Mouse (Mus musculus): ENCODE measurements around the gene Dhfr. TPM values are rescaled to one million over a fixed set of nuclear protein-coding genes. Genes with fewer than 3 reads are reported as not detected.

Dhfr gene
- total RNA-seq (2014; fragmentation: Nextera tagmentation), result 24.2 and 30.5 TPM in 2 replicates
- 26.5 and 27.1 TPM in 2 replicates for total RNA-seq (2017)
- polyA plus RNA-seq (2012), result 1.1 and 1.2 TPM in 2 replicates

GRCm38 (mm10) chr13:92354456-92355271 is at the start of gene Dhfr, which contains the start of gene Msh3:
Gene Dhfr (plus strand): TSS chr13:92354726.
Gene Msh3 (minus strand): TSS chr13:92355003.
- Histone ChIP-seq H3K4me1 (ENCODE audit: insufficient read depth, low read depth, low read length) (peaks cover 32% of the 10 kb centered on the region), H3K27me3 (ENCODE audit: insufficient read depth, low read length) (no peaks in the 10 kb centered on the region), H3K4me3 (ENCODE audit: low read depth, low read length) (peak within 1 kb of the TSS; percentile 92), H3K36me3 (replicated peaks) (peaks cover 61% of the 10 kb centered on the region), H3K9me3 (replicated peaks) (no peaks in the 10 kb centered on the region)
- no peak for TF ChIP-seq GATA2 (IDR thresholded peaks at IDR 0.05; ENCODE audit: borderline replicate concordance, low read depth, low read length)
- peak; percentile 23; the same call in 1 of the 2 replicates for TF ChIP-seq CTCF (IDR thresholded peaks at IDR 0.05; ENCODE audit: low read depth, low read length)
- ATAC-seq (ENCODE audit: extremely low read depth, insufficient number of reproducible peaks, low FRiP score, poor library complexity, severe bottlenecking) (peak; percentile 89), DNase-seq (ENCODE audit: low spot score) (peak; percentile 81)

DNA sequence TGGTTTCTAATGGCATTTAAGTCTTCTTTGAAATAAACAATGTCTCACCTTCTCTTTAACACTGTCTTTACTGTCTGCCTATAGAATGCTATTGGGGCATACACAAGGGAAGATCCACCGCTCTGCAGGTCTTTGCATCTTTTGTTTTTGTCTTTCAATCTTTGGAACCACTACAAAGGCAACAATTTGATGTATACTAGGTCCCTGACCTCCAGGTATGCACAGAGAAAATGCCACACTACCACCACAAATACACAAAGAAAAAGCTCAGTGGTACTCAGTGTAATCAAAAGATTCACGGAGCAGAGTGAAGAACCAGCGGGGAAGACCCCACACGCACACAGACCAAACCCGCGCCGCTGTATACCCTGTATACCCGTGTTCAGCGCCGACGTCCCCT is 48.8 kb upstream of the Dhfr start, which contains the start of gene Gm20379:
TSS of gene Gm20379 (plus strand) at position 301 of the 400 bp plus-strand sequence.
- H3K36me3 ChIP-seq (replicated peaks), result peaks cover 69% of the 10 kb centered on the region
- no peak for TF ChIP-seq GATA1 (IDR thresholded peaks at IDR 0.05; ENCODE audit: borderline replicate concordance, low read length)
- no peak for TF ChIP-seq TAL1 (conservative IDR thresholded peaks at IDR 0.05; ENCODE audit: low read depth, low read length)
- TF ChIP-seq POLR2AphosphoS5 (IDR thresholded peaks at IDR 0.05; ENCODE audit: insufficient replicate concordance, low read depth, low read length), result no peak
- TF ChIP-seq CTCF (IDR thresholded peaks at IDR 0.05; ENCODE audit: low read depth, low read length), result no peak
- no peak for TF ChIP-seq GATA2 (IDR thresholded peaks at IDR 0.05; ENCODE audit: borderline replicate concordance, low read depth, low read length)
- H3K4me1 ChIP-seq (ENCODE audit: insufficient read depth, low read depth, low read length), result no peaks in the 10 kb centered on the region
- no peak for ATAC-seq (ENCODE audit: extremely low read depth, insufficient number of reproducible peaks, low FRiP score, poor library complexity, severe bottlenecking)
- no peak within 1 kb of the TSS for H3K4me3 ChIP-seq (ENCODE audit: low read depth, low read length)
- DNase-seq (ENCODE audit: low spot score), result no peak
- no peaks in the 10 kb centered on the region for H3K27me3 ChIP-seq (ENCODE audit: insufficient read depth, low read length)
- H3K9me3 ChIP-seq (replicated peaks), result no peaks in the 10 kb centered on the region

GRCm38 (mm10) chr13:92314613-92315012 is 39.9 kb upstream of the Dhfr start:
- H3K27me3 ChIP-seq (ENCODE audit: insufficient read depth, low read length), result no peaks in the 10 kb centered on the region
- ATAC-seq (ENCODE audit: extremely low read depth, insufficient number of reproducible peaks, low FRiP score, poor library complexity, severe bottlenecking) (no peak), DNase-seq (ENCODE audit: low spot score) (no peak)
- peaks cover 19% of the 10 kb centered on the region for H3K4me1 ChIP-seq (ENCODE audit: insufficient read depth, low read depth, low read length)
- no peak overlapping the region for H3K4me3 ChIP-seq (ENCODE audit: low read depth, low read length)
- TF ChIP-seq TAL1 (conservative IDR thresholded peaks at IDR 0.05; ENCODE audit: low read depth, low read length), result no peak
- TF ChIP-seq GATA1 (IDR thresholded peaks at IDR 0.05; ENCODE audit: borderline replicate concordance, low read length), result no peak
- TF ChIP-seq POLR2AphosphoS5 (IDR thresholded peaks at IDR 0.05; ENCODE audit: insufficient replicate concordance, low read depth, low read length), result no peak
- TF ChIP-seq CTCF (IDR thresholded peaks at IDR 0.05; ENCODE audit: low read depth, low read length), result no peak
- no peak for TF ChIP-seq GATA2 (IDR thresholded peaks at IDR 0.05; ENCODE audit: borderline replicate concordance, low read depth, low read length)
- H3K36me3 ChIP-seq (replicated peaks), result peaks cover 76% of the 10 kb centered on the region
- no peaks in the 10 kb centered on the region for H3K9me3 ChIP-seq (replicated peaks)

- DNase-seq (ENCODE audit: low spot score) (no peak), ATAC-seq (ENCODE audit: extremely low read depth, insufficient number of reproducible peaks, low FRiP score, poor library complexity, severe bottlenecking) (no peak)
- Histone ChIP-seq H3K4me3 (ENCODE audit: low read depth, low read length) (no peak overlapping the region), H3K27me3 (ENCODE audit: insufficient read depth, low read length) (no peaks in the 10 kb centered on the region), H3K36me3 (replicated peaks) (peaks cover 71% of the 10 kb centered on the region), H3K4me1 (ENCODE audit: insufficient read depth, low read depth, low read length) (peaks cover 15% of the 10 kb centered on the region), H3K9me3 (replicated peaks) (no peaks in the 10 kb centered on the region)
- TF ChIP-seq GATA1 (IDR thresholded peaks at IDR 0.05; ENCODE audit: borderline replicate concordance, low read length) (no peak), CTCF (IDR thresholded peaks at IDR 0.05; ENCODE audit: low read depth, low read length) (no peak), POLR2AphosphoS5 (IDR thresholded peaks at IDR 0.05; ENCODE audit: insufficient replicate concordance, low read depth, low read length) (no peak), GATA2 (IDR thresholded peaks at IDR 0.05; ENCODE audit: borderline replicate concordance, low read depth, low read length) (no peak), TAL1 (conservative IDR thresholded peaks at IDR 0.05; ENCODE audit: low read depth, low read length) (no peak)
Observed at GRCm38 (mm10) chr13:92320770-92321169, 33.8 kb upstream of the Dhfr start.

DNA sequence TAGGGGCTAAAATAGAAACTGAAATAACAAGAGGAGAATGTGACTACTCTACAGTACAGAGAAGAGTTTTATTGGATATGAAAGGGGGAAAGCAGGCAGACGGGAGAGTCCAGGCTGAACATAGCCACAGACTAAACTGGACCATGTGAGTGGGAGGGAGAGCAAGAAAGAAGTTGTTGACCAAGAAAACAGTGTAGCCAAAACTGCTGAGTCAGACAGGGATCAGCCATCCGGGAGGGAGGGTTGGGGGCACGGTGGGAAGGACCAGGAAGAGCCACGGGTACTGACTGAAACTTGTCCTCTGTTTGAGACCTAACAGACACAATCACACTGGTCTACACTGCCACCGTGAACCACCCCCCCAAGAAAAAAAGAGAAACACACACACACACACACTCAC is 28.5 kb upstream of the Dhfr start:
- H3K27me3 ChIP-seq (ENCODE audit: insufficient read depth, low read length), result no peaks in the 10 kb centered on the region
- TF ChIP-seq GATA1 (IDR thresholded peaks at IDR 0.05; ENCODE audit: borderline replicate concordance, low read length), result no peak
- no peak for TF ChIP-seq CTCF (IDR thresholded peaks at IDR 0.05; ENCODE audit: low read depth, low read length)
- no peak for TF ChIP-seq TAL1 (conservative IDR thresholded peaks at IDR 0.05; ENCODE audit: low read depth, low read length)
- no peak for TF ChIP-seq POLR2AphosphoS5 (IDR thresholded peaks at IDR 0.05; ENCODE audit: insufficient replicate concordance, low read depth, low read length)
- no peak for TF ChIP-seq GATA2 (IDR thresholded peaks at IDR 0.05; ENCODE audit: borderline replicate concordance, low read depth, low read length)
- H3K4me3 ChIP-seq (ENCODE audit: low read depth, low read length), result peak overlapping the region; percentile 14; the same call in 1 of the 2 replicates
- no peak for ATAC-seq (ENCODE audit: extremely low read depth, insufficient number of reproducible peaks, low FRiP score, poor library complexity, severe bottlenecking)
- no peaks in the 10 kb centered on the region for H3K9me3 ChIP-seq (replicated peaks)
- DNase-seq (ENCODE audit: low spot score), result peak; percentile 12
- H3K36me3 ChIP-seq (replicated peaks), result peaks cover 65% of the 10 kb centered on the region
- peaks cover 40% of the 10 kb centered on the region for H3K4me1 ChIP-seq (ENCODE audit: insufficient read depth, low read depth, low read length)

DNA sequence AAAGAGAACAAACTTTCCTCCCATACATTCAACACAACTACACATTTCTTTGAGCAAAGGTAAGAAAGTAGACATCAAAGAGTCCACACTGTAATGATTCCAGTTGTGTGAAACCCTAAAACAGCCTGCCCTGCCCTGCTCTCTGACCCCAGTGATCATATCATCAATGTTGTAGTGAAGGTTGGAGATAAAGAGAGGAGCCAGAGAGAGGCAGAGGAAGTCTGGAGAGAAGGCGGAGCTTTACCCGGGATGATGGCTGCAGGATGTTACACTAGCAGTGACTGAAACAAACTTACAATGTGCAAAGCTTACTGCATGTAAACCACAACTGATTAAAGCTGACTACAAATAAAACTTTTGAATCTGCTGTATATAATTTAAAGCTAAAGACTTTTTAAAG is 26.5 kb upstream of the Dhfr start:
- Histone ChIP-seq H3K36me3 (replicated peaks) (peaks cover 68% of the 10 kb centered on the region), H3K4me1 (ENCODE audit: insufficient read depth, low read depth, low read length) (peaks cover 41% of the 10 kb centered on the region), H3K4me3 (ENCODE audit: low read depth, low read length) (no peak overlapping the region), H3K27me3 (ENCODE audit: insufficient read depth, low read length) (no peaks in the 10 kb centered on the region), H3K9me3 (replicated peaks) (no peaks in the 10 kb centered on the region)
- peak; percentile 81 for ATAC-seq (ENCODE audit: extremely low read depth, insufficient number of reproducible peaks, low FRiP score, poor library complexity, severe bottlenecking)
- peak; percentile 10 for DNase-seq (ENCODE audit: low spot score)
- TF ChIP-seq TAL1 (conservative IDR thresholded peaks at IDR 0.05; ENCODE audit: low read depth, low read length) (no peak), GATA2 (IDR thresholded peaks at IDR 0.05; ENCODE audit: borderline replicate concordance, low read depth, low read length) (no peak), POLR2AphosphoS5 (IDR thresholded peaks at IDR 0.05; ENCODE audit: insufficient replicate concordance, low read depth, low read length) (no peak), CTCF (IDR thresholded peaks at IDR 0.05; ENCODE audit: low read depth, low read length) (no peak), GATA1 (IDR thresholded peaks at IDR 0.05; ENCODE audit: borderline replicate concordance, low read length) (no peak)

All from G1E (cell line).